Mouse (Mus musculus) cerebellum, adult 9-10 months (tissue): Measurements from ENCODE around the gene Itga9.

ENCODE experiments used
- DNase-seq: peaks from one replicate; pipeline ENCODE4 v3.0.0; 2022

Gene Itga9

GRCm38 (mm10) chr9:118928007-118928406, 321.5 kb downstream of the Itga9 start:
- DNase-seq: no peak

GRCm38 (mm10) chr9:118928656-118929055, 322.2 kb downstream of the Itga9 start:
- no peak for DNase-seq

- no peak for DNase-seq
Observed at GRCm38 (mm10) chr9:118930611-118931010, 324.1 kb downstream of the Itga9 start.

GRCm38 (mm10) chr9:118933800-118934199, 327.3 kb downstream of the Itga9 start:
- DNase-seq: no peak

- DNase-seq: no peak
Observed at GRCm38 (mm10) chr9:118934319-118934718, 327.8 kb downstream of the Itga9 start.

- no peak for DNase-seq
Observed at GRCm38 (mm10) chr9:118935098-118935497, 328.6 kb downstream of the Itga9 start.

- DNase-seq: no peak
Observed at GRCm38 (mm10) chr9:118936071-118936470, 329.6 kb downstream of the Itga9 start.

GRCm38 (mm10) chr9:118937515-118937914, 331.0 kb downstream of the Itga9 start:
- DNase-seq: peak; percentile 31

- no peak for DNase-seq
Observed at GRCm38 (mm10) chr9:118939410-118939809, 332.9 kb downstream of the Itga9 start.

GRCm38 (mm10) chr9:118939831-118940230, 333.3 kb downstream of the Itga9 start:
- no peak for DNase-seq

- no peak for DNase-seq
Observed at GRCm38 (mm10) chr9:118940591-118941207, 334.2 kb downstream of the Itga9 start.

- no peak for DNase-seq
Observed at GRCm38 (mm10) chr9:118942030-118942429, 335.5 kb downstream of the Itga9 start.

- no peak for DNase-seq
Observed at GRCm38 (mm10) chr9:118943941-118944340, 337.5 kb downstream of the Itga9 start.

GRCm38 (mm10) chr9:118944388-118944787, 337.9 kb downstream of the Itga9 start:
- no peak for DNase-seq

- DNase-seq: no peak
Observed at GRCm38 (mm10) chr9:118948486-118948885, 342.0 kb downstream of the Itga9 start.

GRCm38 (mm10) chr9:118949124-118949523, 342.6 kb downstream of the Itga9 start:
- no peak for DNase-seq

- DNase-seq: no peak
Observed at GRCm38 (mm10) chr9:118949654-118950053, 343.2 kb downstream of the Itga9 start.

- DNase-seq: no peak
Observed at GRCm38 (mm10) chr9:118950061-118950460, 343.6 kb downstream of the Itga9 start.
